18 mouse cellular contexts compared by ENCODE assay signal in the genomic region with DNA sequence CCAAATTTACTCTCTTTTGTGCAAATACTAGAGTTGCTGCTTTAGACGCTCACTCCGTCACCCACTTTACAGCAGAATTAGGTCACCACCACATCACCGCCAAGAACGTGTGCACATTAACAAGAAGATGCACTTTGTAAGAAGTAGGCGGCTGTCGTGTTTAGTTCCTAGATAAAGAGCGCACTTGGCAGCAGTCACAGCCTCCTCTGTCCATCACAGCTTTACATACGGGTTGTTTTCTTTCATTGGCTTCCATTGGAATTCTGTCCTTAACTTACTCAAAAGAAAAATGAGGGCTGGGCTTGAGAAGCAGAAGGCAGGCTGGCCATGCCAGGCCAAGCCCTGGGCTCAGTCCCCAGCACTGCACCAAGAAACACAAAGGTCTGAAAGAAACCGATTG. TPM values are rescaled to one million over a fixed set of nuclear protein-coding genes. Genes with fewer than 3 reads are reported as not detected.
A peak's percentile ranks its signal among the peaks of the same experiment; 100 is the strongest.
DNase-seq lines count a peak whose midpoint lies in the region; ATAC-seq and TF ChIP-seq lines count a peak whose summit lies in the region.
"Had no signal": no experiment of that assay in that cellular context is flagged by ENCODE, and none has a peak within 500 bp of the region (broad histone marks: within the 10 kb centered on the region; RNA-seq: fewer than 3 reads in every experiment).

No protein-coding gene starts in this region.

- DNase-seq in frontal cortex, postnatal 25 days (ENCODE audit: low spot score in 2 of 2) = no peak
- peak; percentile 37 to 74 for DNase-seq in left cerebral cortex, postnatal 25 days (ENCODE audit: low spot score in 2 of 2)
- no peak for DNase-seq in left cerebral cortex, adult 11 months (ENCODE audit: low spot score)
- peak; percentile 52 for DNase-seq in Muller cell, postnatal 12 days (ENCODE audit: inconsistent ontology term)
- peak; percentile 73 for DNase-seq in hindbrain, postnatal 0 days (ENCODE audit: low spot score)
- no peak for DNase-seq in gastrocnemius, postnatal 4 days (ENCODE audit: low spot score in 2 of 2)
- no peak for DNase-seq in gastrocnemius, adult 2 months
- DNase-seq: adrenal gland, adult 8-10 months; cerebellum, adult 9-11 months; gastrocnemius, postnatal 10 days; kidney, postnatal 10 days; layer of hippocampus, adult 9-11 months; thymus, postnatal 4 days had no signal

- 42% methylated on average over 9 of the region's 9 CpGs for WGBS in hindbrain, postnatal 0 days

- peak; percentile 76; the same call in 1 of the 2 replicates for ATAC-seq in frontal cortex, adult (ENCODE audit: low TSS enrichment)
- ATAC-seq in hindbrain, postnatal 0 days = peak; percentile 90

- H3K9ac ChIP-seq in hindbrain, postnatal 0 days (replicated peaks; ENCODE audit: low read length) = no peak overlapping the region
- H3K9ac ChIP-seq: limb, embryonic 12.5 days; liver, embryonic 15.5 days had no signal

- no peak overlapping the region for H3K4me3 ChIP-seq in hindbrain, postnatal 0 days (ENCODE audit: low read length)
- H3K4me3 ChIP-seq in gastrocnemius, adult 2 months = no peak overlapping the region
- H3K4me3 ChIP-seq: limb, embryonic 12.5 days; liver, embryonic 15.5 days had no signal

- H3K4me1 ChIP-seq in hindbrain, postnatal 0 days (ENCODE audit: insufficient read depth, low read length) = no peaks in the 10 kb centered on the region
- H3K4me1 ChIP-seq: liver, embryonic 15.5 days had no signal

- intact Hi-C loops in left cerebral cortex, postnatal 25 days (cut with DNase I) = no loop called here
- intact Hi-C loops in gastrocnemius, adult 2 months (cut with DNase I) = no loop called here

- H3K27ac ChIP-seq in hindbrain, postnatal 0 days = peak overlapping the region; percentile 60
- no peak overlapping the region for H3K27ac ChIP-seq in gastrocnemius, adult 2 months
- H3K27ac ChIP-seq: limb, embryonic 12.5 days; liver, embryonic 15.5 days; macrophage; stomach, postnatal 0 days had no signal

- H3K4me2 ChIP-seq in hindbrain, postnatal 0 days (ENCODE audit: low read depth, low read length) = no peak overlapping the region
- H3K4me2 ChIP-seq: limb, embryonic 12.5 days; liver, embryonic 15.5 days had no signal

- no peaks in the 10 kb centered on the region for H3K9me3 ChIP-seq in hindbrain, postnatal 0 days (ENCODE audit: low read length)
- H3K9me3 ChIP-seq: limb, embryonic 12.5 days; liver, embryonic 15.5 days had no signal

- no peak for TF ChIP-seq CTCF in hindbrain, postnatal 0 days (IDR thresholded peaks at IDR 0.05; ENCODE audit: low read depth)
- no peak for TF ChIP-seq CTCF in gastrocnemius, adult 2 months (IDR thresholded peaks at IDR 0.05)

- H3K36me3 ChIP-seq in hindbrain, postnatal 0 days (ENCODE audit: insufficient read depth, low read length) = no peaks in the 10 kb centered on the region
- H3K36me3 ChIP-seq: limb, embryonic 12.5 days; liver, embryonic 15.5 days had no signal

- no peaks in the 10 kb centered on the region for H3K27me3 ChIP-seq in hindbrain, postnatal 0 days (ENCODE audit: insufficient read depth, low read length)
- H3K27me3 ChIP-seq: limb, embryonic 12.5 days; liver, embryonic 15.5 days had no signal

RNA-seq across cellular contexts. Expression of gene Kif1b, which starts 11.6 kb away (rescaled TPM):
- total RNA-seq in left cerebral cortex, postnatal 25 days (2021) = 100 to 1,000 TPM; 432 to 448 TPM
- 322 and 420 TPM in 2 replicates for total RNA-seq in hindbrain, postnatal 0 days (2014; rRNA removed)
- 210 and 213 TPM in 2 replicates for polyA plus RNA-seq in hindbrain, postnatal 0 days (2015; fragmentation: Nextera tagmentation; extraction: Ambion mirVana)
- total RNA-seq in gastrocnemius, postnatal 4 days (2021) = 100 to 1,000 TPM; 266 to 283 TPM
- 100 to 1,000 TPM; 256 to 358 TPM for total RNA-seq in gastrocnemius, adult 2 months (2021)

Comparison
In these comparisons a context has a peak if more than half of its experiments do, and no peak if none do; other contexts are left out.
1. DNase-seq: peak in left cerebral cortex, postnatal 25 days (2 of 2), Muller cell, postnatal 12 days (single experiment) and hindbrain, postnatal 0 days (single experiment); none in frontal cortex, postnatal 25 days (0 of 2), left cerebral cortex, adult 11 months (single experiment), gastrocnemius, postnatal 4 days (0 of 2) and gastrocnemius, adult 2 months (single experiment).